Mouse (Mus musculus): ENCODE data around the gene Nufip1. TPM values are rescaled to one million over a fixed set of nuclear protein-coding genes. Genes with fewer than 3 reads are reported as not detected.

Gene Nufip1
- total RNA-seq (2017): 24.8 and 29.5 TPM in 2 replicates

DNA sequence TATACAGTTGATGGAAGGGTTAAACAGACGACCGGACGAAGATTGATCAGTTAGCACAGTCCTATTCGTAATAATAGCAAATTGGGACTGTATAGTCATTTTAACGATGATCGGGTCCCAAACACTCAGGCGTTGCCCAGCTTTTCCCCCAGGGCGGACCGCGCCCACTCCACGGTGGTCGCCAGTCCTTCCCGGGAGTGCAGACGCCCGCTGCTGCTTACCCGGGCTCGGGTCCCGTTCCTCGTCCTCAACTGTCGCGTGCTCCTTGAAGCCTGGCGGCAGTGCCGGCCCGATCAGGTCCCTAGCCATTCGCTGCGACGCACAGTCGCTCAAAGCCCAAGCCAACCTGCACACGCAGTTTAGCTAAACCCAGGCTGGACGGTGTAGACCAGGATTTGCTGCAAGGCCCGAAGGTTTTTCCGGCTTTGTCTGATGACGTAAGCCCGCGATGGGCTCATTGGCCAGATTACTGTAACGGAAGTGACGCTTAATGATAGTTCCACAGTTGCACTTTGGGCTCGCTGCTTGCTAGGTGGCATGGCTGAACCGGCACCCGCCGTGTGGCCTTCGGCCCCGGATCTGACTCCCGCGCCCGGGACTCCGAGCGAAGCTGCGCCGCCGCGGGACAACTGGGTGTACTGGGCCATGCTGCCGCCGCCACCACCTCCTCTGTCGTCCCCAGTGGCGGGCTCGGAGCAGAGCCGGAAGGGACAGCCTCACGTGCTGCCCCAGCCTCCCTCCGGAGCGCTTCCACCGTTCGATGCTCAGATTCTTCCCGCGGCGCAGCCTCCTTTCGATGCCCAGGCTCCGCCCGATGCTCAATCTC, at the start of gene Nufip1, which contains the start of gene Gpalpp1:
Gene Nufip1, plus strand, starts transcription at position 496 of the 826 bp plus-strand sequence.
Gene Gpalpp1, minus strand, starts transcription at position 365 of the 826 bp plus-strand sequence.
- peak; percentile 95 for ATAC-seq (replicated peaks; ENCODE audit: low read depth, poor library complexity, severe bottlenecking)

DNA sequence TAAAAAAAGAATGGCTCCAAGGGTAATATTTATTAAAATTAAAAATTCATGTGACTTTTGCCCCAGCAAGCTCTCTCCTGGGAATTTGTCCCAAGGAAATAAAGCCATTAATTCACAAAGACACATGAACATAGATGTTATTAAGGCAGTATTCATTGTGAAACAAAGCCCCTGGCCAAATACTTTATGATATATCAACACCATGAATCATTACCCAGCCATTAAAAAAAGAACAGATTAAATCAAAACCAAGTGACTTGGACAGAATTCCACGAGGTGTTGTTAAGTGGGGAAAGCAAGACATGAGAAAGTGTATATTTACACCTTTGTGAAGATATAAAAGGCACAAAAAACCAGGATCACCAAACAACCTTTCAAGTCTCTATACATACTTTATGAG, 43.5 kb upstream of the Nufip1 start:
- no peak for ATAC-seq (replicated peaks; ENCODE audit: low read depth, poor library complexity, severe bottlenecking)

DNA sequence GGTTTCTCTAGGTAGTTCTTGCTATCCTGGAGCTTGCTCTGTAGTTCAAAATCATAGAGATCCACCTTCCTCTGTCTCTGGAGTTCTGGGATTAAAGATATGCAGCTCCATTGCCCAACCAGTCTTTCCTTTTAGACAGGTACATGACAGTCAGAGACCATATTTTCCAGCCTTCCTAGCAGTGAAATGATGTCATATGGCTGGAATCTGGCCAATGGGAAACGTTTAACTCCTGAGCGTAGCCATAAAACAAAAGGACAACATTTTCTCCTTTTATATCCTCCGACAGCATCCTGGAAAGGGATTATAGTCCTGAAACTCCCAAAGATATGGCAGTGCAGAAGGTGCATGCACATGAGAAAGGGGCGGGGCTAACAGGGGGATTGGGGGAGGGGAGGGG, 42.4 kb upstream of the Nufip1 start:
- ATAC-seq (replicated peaks; ENCODE audit: low read depth, poor library complexity, severe bottlenecking): no peak

DNA sequence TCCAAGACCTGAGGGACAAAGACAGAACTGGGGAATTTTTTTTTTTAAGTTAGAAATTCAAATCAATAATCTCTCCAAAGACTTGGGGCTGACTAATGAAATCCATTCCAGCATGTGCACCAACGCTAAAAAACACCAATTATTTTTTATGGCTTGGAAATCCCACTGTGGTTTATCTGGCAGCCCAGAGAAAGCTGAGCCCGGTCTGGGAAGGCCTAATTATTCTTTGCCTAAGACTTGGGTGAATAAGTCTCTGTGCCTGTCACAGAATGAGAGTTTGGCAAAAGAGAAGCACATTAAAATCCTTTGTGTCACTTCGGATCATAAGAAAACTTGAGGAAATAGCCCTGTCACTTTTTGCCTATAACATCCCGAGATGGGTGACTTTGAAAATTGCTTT, 41.4 kb upstream of the Nufip1 start:
- no peak for ATAC-seq (replicated peaks; ENCODE audit: low read depth, poor library complexity, severe bottlenecking)

DNA sequence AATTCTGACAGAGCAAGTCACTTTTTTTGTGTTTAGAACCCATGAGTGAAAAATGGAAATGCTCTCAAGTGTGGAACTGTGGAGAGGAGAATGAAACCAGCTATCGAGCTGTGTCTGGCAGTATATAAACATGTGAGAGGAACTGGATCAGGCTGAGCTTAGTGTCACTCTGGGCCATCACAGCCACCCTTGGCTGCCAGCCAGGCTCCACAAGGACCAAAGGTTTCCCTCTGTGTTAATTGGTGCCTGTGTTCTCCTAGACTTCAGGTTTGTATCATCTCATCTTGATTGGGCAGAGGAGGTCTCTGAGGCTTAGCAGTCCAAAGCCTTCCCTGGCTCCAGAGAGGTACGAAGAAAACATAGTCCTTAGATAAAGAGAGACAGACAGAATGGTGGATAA, 38.1 kb upstream of the Nufip1 start:
- no peak for ATAC-seq (replicated peaks; ENCODE audit: low read depth, poor library complexity, severe bottlenecking)

DNA sequence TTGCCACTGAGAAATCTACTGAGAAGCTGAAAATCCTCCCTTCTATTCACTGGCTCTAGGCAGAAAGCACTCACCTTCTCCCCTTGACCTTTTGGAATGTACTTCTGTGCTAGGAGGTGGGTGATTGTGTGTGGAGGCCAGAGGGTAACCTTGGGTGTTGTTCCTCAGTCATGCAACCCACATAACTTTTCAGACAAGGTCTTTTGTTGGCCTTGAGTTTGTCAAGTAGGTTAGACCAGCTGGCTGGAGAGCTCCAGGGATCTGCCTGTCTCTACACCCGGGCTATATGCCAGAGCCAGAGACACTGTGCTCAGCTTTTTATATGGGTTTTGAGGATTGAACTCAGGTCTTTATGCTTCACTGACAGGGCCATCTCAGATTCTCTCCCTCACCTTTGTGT, 36.5 kb upstream of the Nufip1 start:
- ATAC-seq (replicated peaks; ENCODE audit: low read depth, poor library complexity, severe bottlenecking): no peak

DNA sequence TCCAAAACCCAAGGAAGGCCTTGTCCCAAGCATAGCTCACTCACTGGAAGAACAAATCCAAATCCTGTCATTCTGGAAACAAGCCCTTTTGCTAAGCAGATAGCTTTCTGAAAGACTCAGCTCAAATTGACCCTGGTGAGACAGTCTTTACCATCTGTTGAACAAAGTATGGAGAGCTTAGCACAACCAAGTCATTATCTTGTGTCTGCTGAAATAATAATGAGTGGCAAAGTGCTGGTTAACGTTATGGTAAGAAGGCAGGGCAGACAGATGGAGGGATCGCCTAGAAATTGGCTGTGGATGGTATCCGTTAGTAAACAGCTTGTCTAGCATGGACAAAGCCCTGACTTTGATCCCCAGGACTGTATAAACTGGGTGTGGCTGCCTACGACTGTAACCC, 35.0 kb upstream of the Nufip1 start:
- ATAC-seq (replicated peaks; ENCODE audit: low read depth, poor library complexity, severe bottlenecking): no peak

DNA sequence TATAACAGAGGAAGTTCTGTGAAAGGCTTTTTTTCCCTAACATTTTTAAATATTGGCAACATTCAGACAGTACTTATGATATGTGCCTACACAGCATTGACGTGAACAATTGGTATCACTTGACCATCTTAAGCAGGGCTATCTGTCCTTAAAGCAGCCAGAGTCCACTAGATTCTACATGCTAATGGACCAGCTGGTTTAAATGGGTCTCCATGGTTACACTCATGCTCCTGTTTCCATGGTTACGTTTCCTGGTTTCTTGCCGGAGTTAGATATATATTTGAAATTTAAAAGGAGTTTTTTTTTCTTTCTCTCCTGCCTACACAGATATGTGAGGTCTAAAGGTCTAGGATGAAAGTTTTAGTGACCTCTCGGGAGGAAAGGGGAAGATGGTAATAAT, 34.1 kb upstream of the Nufip1 start:
- no peak for ATAC-seq (replicated peaks; ENCODE audit: low read depth, poor library complexity, severe bottlenecking)

DNA sequence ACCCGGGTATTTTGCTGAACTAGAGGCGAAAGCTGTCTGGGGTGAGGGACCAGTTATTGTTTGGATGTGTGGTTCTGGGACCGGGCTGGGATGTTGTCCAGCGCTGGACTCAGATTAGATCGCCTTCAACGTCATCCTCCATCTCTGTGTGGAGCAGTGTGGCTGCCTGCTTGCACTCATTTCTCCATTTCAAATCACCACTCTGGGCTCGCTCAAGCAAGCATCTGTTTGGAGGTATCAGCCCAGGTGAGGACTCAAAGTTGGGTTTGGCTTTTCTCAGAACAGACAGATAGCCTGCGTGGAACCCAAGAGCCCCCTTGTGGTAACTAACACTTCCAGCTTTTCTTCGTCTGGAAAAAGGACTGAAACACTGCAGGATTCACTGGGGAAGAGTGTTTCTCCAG, 33.6 kb upstream of the Nufip1 start:
- ATAC-seq (replicated peaks; ENCODE audit: low read depth, poor library complexity, severe bottlenecking): peak; percentile 45; the same call in 1 of the 2 replicates

DNA sequence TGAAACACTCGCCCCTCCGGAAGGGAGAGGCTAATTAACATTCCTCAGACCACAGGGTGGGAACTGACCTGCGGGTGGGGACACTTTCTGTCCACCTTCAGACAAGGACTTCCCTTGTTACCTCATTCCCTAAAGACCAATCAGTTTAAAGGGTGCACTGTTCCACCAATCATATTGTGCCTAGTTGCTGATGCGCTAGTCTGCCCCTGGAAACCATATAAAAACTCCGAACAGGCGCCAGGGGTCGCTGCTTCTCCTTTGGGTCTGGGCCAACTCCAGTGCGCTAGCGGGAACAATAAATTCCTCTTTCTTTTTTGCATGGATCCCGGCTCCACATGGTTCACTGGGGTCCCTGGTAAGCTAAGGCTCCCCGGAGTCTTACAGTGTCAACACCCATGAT, 29.2 kb upstream of the Nufip1 start:
- no peak for ATAC-seq (replicated peaks; ENCODE audit: low read depth, poor library complexity, severe bottlenecking)

DNA sequence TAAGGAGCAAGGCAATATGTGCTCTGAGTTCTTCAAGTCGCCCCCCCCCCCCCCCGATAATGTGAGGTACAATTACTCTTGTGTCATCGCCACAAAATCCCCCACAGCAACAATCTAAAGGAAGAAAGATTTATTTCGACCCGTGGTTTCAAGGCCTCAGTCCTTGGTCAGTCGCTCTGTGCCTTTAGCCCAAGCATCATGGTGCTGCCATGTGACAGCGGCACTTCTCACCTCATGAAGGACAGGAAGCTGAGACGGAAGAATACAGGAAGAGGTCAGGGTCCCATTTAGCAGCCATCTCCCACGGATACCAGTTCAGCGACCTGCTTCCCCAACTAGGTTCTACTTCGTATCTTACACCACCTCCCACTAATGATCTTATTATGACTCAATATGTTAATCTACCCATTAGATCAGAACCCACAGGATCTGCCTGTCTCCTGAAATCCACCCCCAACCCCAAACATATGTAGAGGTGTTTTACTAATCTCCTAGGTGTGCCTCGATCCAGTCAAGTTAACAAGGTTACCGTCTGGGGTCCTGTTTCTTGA, 28.5 kb upstream of the Nufip1 start:
- no peak for ATAC-seq (replicated peaks; ENCODE audit: low read depth, poor library complexity, severe bottlenecking)

DNA sequence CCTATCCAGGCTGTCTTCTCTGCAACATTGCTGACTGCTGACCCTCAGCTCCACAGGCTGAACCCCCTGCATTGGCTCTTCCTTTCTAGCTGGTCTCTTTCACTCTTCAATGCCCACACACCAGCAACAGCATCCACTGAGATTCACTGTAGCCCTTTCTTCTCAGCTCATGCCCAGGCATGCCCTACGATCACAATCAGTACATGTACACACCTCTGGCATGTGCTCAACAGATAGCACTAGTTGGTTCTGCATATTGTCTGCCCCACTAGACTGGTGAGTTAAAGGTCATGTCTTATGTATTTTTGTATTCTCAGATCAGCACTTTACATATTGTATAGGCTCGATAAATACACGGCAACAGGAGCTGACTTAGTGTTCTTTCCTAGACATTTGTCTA, 26.5 kb upstream of the Nufip1 start:
- ATAC-seq (replicated peaks; ENCODE audit: low read depth, poor library complexity, severe bottlenecking): no peak

DNA sequence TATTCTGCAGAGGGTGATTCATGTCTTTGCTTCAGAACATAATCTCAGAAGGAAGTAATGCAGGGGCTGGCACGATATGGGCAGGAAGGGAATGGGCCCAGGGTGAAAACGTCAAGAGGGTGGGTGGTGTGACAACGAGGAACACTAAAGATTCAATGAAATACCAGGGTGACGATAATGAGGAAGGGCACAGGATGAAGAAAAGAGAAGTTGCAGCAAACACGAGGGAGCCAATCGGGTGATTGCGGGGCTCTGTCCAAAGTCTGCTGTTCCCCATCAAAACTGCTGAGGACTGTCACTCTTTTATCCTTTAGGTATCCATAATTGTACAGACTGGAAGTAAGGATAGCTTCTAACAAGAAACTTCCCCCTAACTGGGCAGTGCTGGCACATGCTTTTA, 13.4 kb upstream of the Nufip1 start:
- no peak for ATAC-seq (replicated peaks; ENCODE audit: low read depth, poor library complexity, severe bottlenecking)

DNA sequence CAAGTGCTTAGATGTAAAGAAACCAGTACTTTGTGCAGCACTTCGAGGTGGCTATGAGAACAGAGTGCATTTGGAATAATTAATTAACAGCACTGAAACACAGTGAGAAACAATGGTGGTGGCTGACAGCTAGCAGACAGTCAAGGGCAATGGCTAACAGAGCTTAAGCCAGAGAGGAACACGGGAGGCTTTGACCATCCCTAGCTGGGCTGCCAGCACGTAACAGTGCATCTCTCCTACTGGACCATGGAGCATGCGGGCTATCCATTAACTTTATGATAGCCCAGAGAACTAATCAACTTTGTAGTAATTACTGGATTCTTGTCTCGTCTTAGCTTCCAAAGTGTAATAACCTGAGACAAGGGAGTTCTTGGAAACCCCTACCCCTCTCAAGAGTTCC, 12.9 kb upstream of the Nufip1 start:
- ATAC-seq (replicated peaks; ENCODE audit: low read depth, poor library complexity, severe bottlenecking): no peak

DNA sequence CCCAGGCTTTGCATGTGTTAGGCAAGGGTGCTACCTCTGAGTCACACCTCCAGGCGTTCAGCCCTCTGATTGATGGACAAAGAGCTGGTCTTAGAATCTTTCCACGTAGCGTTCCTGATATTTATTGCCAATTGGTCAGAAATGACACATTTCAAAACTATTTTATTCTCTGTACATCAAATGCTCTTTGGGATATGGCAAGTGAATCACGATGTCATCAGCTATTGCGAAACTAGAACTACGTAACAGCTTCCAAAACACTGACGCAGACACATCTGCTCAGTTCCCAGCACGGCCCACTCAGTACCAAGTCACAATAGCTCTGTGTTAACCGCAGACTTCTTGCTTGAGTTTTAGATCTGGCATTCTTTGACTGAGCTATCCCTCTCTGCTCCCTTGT, 11.1 kb upstream of the Nufip1 start:
- no peak for ATAC-seq (replicated peaks; ENCODE audit: low read depth, poor library complexity, severe bottlenecking)

DNA sequence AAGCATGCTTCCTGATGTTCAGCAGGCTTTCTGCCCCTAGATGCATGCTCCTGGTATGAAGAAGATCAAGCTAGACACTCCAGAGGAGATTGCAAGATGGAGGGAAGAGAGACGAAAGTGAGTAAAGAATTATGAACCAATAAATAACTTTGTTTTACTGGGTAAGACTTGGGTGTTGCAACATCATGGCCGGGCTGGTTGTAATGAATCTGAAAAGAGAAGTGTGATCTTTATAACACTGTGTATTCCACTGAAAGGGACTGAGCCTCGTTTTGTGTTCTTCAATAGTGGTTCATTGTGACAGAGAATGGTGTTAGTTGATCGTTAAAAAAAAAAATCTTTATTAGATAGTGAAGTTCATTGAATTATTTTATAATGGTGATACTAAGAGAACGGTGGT, 5.1 kb downstream of the Nufip1 start:
- ATAC-seq (replicated peaks; ENCODE audit: low read depth, poor library complexity, severe bottlenecking): no peak

DNA sequence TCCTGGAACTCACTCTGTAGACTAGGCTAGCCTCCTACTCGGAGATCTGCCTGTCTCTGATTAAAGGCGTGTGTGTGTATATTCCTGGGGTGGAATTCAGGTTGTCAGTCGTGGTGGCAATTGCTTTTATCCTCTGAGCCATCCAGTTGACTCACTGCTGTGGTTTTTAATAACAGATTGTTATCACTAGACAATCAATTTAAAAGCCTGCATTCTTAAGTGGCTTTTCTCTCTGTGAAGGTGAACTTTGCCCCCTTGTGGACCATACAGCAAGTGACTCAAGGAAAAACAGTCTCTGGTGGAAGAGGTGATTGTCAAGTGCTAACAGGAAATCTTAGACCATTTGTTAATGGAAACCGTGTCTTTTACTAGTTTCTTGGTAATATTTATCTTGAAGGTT, 8.3 kb downstream of the Nufip1 start:
- 0 out of 2 replicates have a peak, but pooled peaks have one; percentile 38 for ATAC-seq (replicated peaks; ENCODE audit: low read depth, poor library complexity, severe bottlenecking)

DNA sequence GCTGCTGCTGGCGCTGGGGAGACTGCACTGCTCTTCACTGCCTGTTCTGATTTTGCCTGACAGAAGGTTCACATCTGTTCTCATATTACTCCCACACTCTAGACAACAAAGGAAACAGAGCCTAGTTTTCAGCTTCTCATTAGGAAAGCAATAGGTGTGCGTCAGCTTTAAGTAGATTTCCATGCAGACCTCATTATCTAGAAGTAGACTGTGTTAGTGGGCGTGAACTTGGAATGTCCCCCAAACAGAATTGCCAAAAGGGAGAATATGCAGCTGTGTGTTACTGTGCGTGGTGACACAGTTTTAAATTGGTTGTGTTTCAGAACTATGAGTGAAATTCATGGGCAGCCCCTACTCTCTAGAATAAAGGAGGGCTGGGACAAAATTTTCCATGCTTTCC, 9.8 kb downstream of the Nufip1 start:
- no peak for ATAC-seq (replicated peaks; ENCODE audit: low read depth, poor library complexity, severe bottlenecking)

DNA sequence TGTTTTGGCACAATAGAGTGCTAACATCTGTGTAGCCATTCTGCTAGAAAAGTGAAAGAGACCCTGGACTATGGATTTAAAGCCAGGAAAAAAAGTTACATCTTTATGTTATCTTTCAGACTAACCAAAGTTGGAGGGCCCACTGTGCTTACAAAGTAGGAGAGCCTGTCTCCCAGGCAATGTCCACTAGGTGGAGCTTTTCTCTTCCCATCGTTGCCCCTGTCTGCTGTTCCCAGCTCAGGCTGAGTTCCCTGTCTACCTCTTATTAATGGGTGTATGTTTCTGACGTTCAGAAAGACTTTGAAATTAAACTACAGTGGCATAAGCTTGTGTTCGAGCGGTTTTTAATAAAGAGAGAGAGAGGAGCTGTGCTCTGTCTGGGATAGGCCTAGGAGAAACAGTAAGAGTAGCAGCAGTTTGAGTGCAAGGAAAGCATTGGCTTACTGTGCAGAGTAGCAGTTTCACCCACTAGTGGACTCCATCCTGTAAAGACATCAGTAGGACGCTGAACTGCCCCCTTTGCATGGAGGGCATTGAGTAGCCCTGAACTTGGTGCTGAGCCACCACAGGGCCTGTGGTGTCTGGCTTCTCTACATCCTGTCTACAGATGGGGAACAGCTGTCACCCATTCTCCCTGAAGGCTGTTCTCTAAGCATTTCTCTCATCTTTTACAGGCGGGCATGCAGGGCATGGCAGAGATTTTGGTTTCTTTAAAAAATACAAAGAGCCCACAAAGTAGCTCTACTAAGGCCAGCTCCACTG, 11.4 kb downstream of the Nufip1 start:
- ATAC-seq (replicated peaks; ENCODE audit: low read depth, poor library complexity, severe bottlenecking): peak; percentile 76

DNA sequence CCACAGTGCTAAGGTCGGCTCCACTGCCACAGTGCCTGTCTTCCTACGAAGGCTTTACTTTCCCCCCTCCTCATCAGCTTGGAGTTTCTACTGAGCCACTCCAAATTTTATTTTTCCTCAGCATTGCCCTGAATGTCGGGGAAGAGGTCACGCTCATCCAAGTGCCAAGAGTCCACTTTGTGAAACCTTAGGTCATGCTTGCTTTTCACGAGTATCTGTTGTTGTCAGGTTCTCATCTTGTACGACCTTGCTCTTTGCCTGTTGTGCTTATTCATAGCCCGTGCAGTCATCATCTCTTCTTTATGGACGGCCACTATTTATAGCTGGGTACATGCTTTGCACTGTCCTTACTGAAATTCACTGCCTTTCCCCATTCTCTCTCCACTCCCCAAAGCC, 12.0 kb downstream of the Nufip1 start:
- no peak for ATAC-seq (replicated peaks; ENCODE audit: low read depth, poor library complexity, severe bottlenecking)

DNA sequence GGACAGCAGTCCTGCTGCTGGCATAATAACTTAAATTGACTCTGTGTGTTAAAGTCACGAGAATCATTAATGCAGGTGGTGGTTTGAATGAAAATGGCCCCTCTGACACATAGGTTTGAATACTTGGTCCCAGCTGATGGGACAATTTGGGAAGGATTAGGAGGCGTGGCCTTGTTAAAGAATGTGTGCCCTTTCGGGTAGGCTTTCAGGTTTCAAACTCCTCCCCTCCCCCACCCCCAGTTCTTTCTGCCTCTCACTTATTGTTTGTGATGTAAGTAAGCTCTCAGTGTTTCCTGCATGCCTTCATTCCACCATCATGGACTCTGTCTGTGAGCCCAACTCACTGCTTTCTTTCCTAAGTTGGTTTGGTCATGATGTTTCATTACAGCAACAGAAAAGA, 16.6 kb downstream of the Nufip1 start:
- no peak for ATAC-seq (replicated peaks; ENCODE audit: low read depth, poor library complexity, severe bottlenecking)
